Mouse (Mus musculus): Measurements from ENCODE around the gene Agtr1a. TPM values are rescaled to one million over a fixed set of nuclear protein-coding genes. Genes with fewer than 3 reads are reported as not detected.

Gene Agtr1a
- polyA plus RNA-seq, 1 experiment from 2014 or later: 2.2 TPM

GRCm38 (mm10) chr13:30337646-30338045 is 1.4 kb downstream of the Agtr1a start:
- 68% methylated on average over 7 of the region's 7 CpGs for WGBS
- H3K27me3 ChIP-seq (replicated peaks; ENCODE audit: control insufficient read depth, insufficient read depth, low read length): no peaks in the 10 kb centered on the region
- DNase-seq (ENCODE audit: low spot score) (no peak), ATAC-seq (replicated peaks; ENCODE audit: low FRiP score, low TSS enrichment, low read depth) (no peak)
- peaks cover 6% of the 10 kb centered on the region; the same call in 1 of the 2 replicates for H3K4me1 ChIP-seq (replicated peaks; ENCODE audit: control insufficient read depth, insufficient read depth, low read length)
- H3K9me3 ChIP-seq (ENCODE audit: control insufficient read depth, low read length): no peaks in the 10 kb centered on the region
- H3K4me3 ChIP-seq (ENCODE audit: low read depth, low read length): no peak overlapping the region
- no peak overlapping the region for H3K9ac ChIP-seq (ENCODE audit: low read length)
- no peak overlapping the region for H3K4me2 ChIP-seq (ENCODE audit: low read length)
- H3K27ac ChIP-seq (ENCODE audit: low read depth): no peak overlapping the region
- H3K36me3 ChIP-seq (ENCODE audit: control insufficient read depth, insufficient read depth, low read length): no peaks in the 10 kb centered on the region

GRCm38 (mm10) chr13:30338576-30338975 is 2.3 kb downstream of the Agtr1a start:
- no peak overlapping the region for H3K9ac ChIP-seq (ENCODE audit: low read length)
- WGBS: 78% methylated on average over 5 of the region's 5 CpGs
- no peak overlapping the region for H3K4me3 ChIP-seq (ENCODE audit: low read depth, low read length)
- no peak for ATAC-seq (replicated peaks; ENCODE audit: low FRiP score, low TSS enrichment, low read depth)
- H3K4me2 ChIP-seq (ENCODE audit: low read length): no peak overlapping the region
- no peaks in the 10 kb centered on the region for H3K9me3 ChIP-seq (ENCODE audit: control insufficient read depth, low read length)
- DNase-seq (ENCODE audit: low spot score): no peak
- peaks cover 6% of the 10 kb centered on the region; the same call in 1 of the 2 replicates for H3K4me1 ChIP-seq (replicated peaks; ENCODE audit: control insufficient read depth, insufficient read depth, low read length)
- H3K27ac ChIP-seq (ENCODE audit: low read depth): no peak overlapping the region
- no peaks in the 10 kb centered on the region for H3K36me3 ChIP-seq (ENCODE audit: control insufficient read depth, insufficient read depth, low read length)
- no peaks in the 10 kb centered on the region for H3K27me3 ChIP-seq (replicated peaks; ENCODE audit: control insufficient read depth, insufficient read depth, low read length)

GRCm38 (mm10) chr13:30339927-30340326 is 3.7 kb downstream of the Agtr1a start:
- no peak overlapping the region for H3K9ac ChIP-seq (ENCODE audit: low read length)
- H3K9me3 ChIP-seq (ENCODE audit: control insufficient read depth, low read length): no peaks in the 10 kb centered on the region
- ATAC-seq (replicated peaks; ENCODE audit: low FRiP score, low TSS enrichment, low read depth) (no peak), DNase-seq (ENCODE audit: low spot score) (no peak)
- 65% methylated on average over 8 of the region's 8 CpGs for WGBS
- no peaks in the 10 kb centered on the region for H3K36me3 ChIP-seq (ENCODE audit: control insufficient read depth, insufficient read depth, low read length)
- peaks cover 6% of the 10 kb centered on the region; the same call in 1 of the 2 replicates for H3K4me1 ChIP-seq (replicated peaks; ENCODE audit: control insufficient read depth, insufficient read depth, low read length)
- no peaks in the 10 kb centered on the region for H3K27me3 ChIP-seq (replicated peaks; ENCODE audit: control insufficient read depth, insufficient read depth, low read length)
- no peak overlapping the region for H3K27ac ChIP-seq (ENCODE audit: low read depth)
- H3K4me2 ChIP-seq (ENCODE audit: low read length): no peak overlapping the region
- no peak overlapping the region for H3K4me3 ChIP-seq (ENCODE audit: low read depth, low read length)

GRCm38 (mm10) chr13:30341987-30342898 is 6.0 kb downstream of the Agtr1a start:
- Histone ChIP-seq H3K27me3 (replicated peaks; ENCODE audit: control insufficient read depth, insufficient read depth, low read length) (no peaks in the 10 kb centered on the region), H3K4me2 (ENCODE audit: low read length) (no peak overlapping the region), H3K9me3 (ENCODE audit: control insufficient read depth, low read length) (no peaks in the 10 kb centered on the region), H3K4me3 (ENCODE audit: low read depth, low read length) (no peak overlapping the region), H3K36me3 (ENCODE audit: control insufficient read depth, insufficient read depth, low read length) (no peaks in the 10 kb centered on the region), H3K9ac (ENCODE audit: low read length) (no peak overlapping the region), H3K27ac (ENCODE audit: low read depth) (no peak overlapping the region), H3K4me1 (replicated peaks; ENCODE audit: control insufficient read depth, insufficient read depth, low read length) (no peaks in the 10 kb centered on the region)
- DNase-seq (ENCODE audit: low spot score) (no peak), ATAC-seq (replicated peaks; ENCODE audit: low FRiP score, low TSS enrichment, low read depth) (no peak)
- WGBS: 72% methylated on average over 19 of the region's 19 CpGs

- 86% methylated on average over 11 of the region's 11 CpGs for WGBS
- H3K36me3 ChIP-seq (ENCODE audit: control insufficient read depth, insufficient read depth, low read length): no peaks in the 10 kb centered on the region
- ATAC-seq (replicated peaks; ENCODE audit: low FRiP score, low TSS enrichment, low read depth): no peak
Measured at GRCm38 (mm10) chr13:30345427-30345913, 9.2 kb downstream of the Agtr1a start.

GRCm38 (mm10) chr13:30346881-30347280 is 10.6 kb downstream of the Agtr1a start:
- no peaks in the 10 kb centered on the region for H3K27me3 ChIP-seq (replicated peaks; ENCODE audit: control insufficient read depth, insufficient read depth, low read length)
- no peak overlapping the region for H3K9ac ChIP-seq (ENCODE audit: low read length)
- 69% methylated on average over 4 of the region's 4 CpGs for WGBS
- H3K4me2 ChIP-seq (ENCODE audit: low read length): no peak overlapping the region
- H3K9me3 ChIP-seq (ENCODE audit: control insufficient read depth, low read length): no peaks in the 10 kb centered on the region
- H3K4me1 ChIP-seq (replicated peaks; ENCODE audit: control insufficient read depth, insufficient read depth, low read length): no peaks in the 10 kb centered on the region
- no peaks in the 10 kb centered on the region for H3K36me3 ChIP-seq (ENCODE audit: control insufficient read depth, insufficient read depth, low read length)
- no peak for ATAC-seq (replicated peaks; ENCODE audit: low FRiP score, low TSS enrichment, low read depth)
- no peak overlapping the region for H3K4me3 ChIP-seq (ENCODE audit: low read depth, low read length)
- no peak overlapping the region for H3K27ac ChIP-seq (ENCODE audit: low read depth)
- DNase-seq (ENCODE audit: low spot score): no peak

More at GRCm38 (mm10) chr13:30345427-30345913, 9.2 kb downstream of the Agtr1a start:
- H3K4me2 ChIP-seq (ENCODE audit: low read length): no peak overlapping the region
- no peak overlapping the region for H3K27ac ChIP-seq (ENCODE audit: low read depth)
- H3K4me1 ChIP-seq (replicated peaks; ENCODE audit: control insufficient read depth, insufficient read depth, low read length): no peaks in the 10 kb centered on the region
- no peak overlapping the region for H3K9ac ChIP-seq (ENCODE audit: low read length)
- no peak overlapping the region for H3K4me3 ChIP-seq (ENCODE audit: low read depth, low read length)
- no peaks in the 10 kb centered on the region for H3K9me3 ChIP-seq (ENCODE audit: control insufficient read depth, low read length)
- H3K27me3 ChIP-seq (replicated peaks; ENCODE audit: control insufficient read depth, insufficient read depth, low read length): no peaks in the 10 kb centered on the region
- no peak for DNase-seq (ENCODE audit: low spot score)

GRCm38 (mm10) chr13:30348306-30348705 is 12.1 kb downstream of the Agtr1a start:
- ATAC-seq (replicated peaks; ENCODE audit: low FRiP score, low TSS enrichment, low read depth): no peak
- Histone ChIP-seq H3K4me1 (replicated peaks; ENCODE audit: control insufficient read depth, insufficient read depth, low read length) (no peaks in the 10 kb centered on the region), H3K36me3 (ENCODE audit: control insufficient read depth, insufficient read depth, low read length) (no peaks in the 10 kb centered on the region), H3K4me3 (ENCODE audit: low read depth, low read length) (no peak overlapping the region), H3K27me3 (replicated peaks; ENCODE audit: control insufficient read depth, insufficient read depth, low read length) (no peaks in the 10 kb centered on the region), H3K9me3 (ENCODE audit: control insufficient read depth, low read length) (no peaks in the 10 kb centered on the region), H3K4me2 (ENCODE audit: low read length) (no peak overlapping the region), H3K9ac (ENCODE audit: low read length) (no peak overlapping the region), H3K27ac (ENCODE audit: low read depth) (no peak overlapping the region)
- no peak for DNase-seq (ENCODE audit: low spot score)

- ATAC-seq (replicated peaks; ENCODE audit: low FRiP score, low TSS enrichment, low read depth): no peak
- H3K9ac ChIP-seq (ENCODE audit: low read length): no peak overlapping the region
- H3K9me3 ChIP-seq (ENCODE audit: control insufficient read depth, low read length): no peaks in the 10 kb centered on the region
- 76% methylated on average over 13 of the region's 13 CpGs for WGBS
- H3K27me3 ChIP-seq (replicated peaks; ENCODE audit: control insufficient read depth, insufficient read depth, low read length): no peaks in the 10 kb centered on the region
- no peaks in the 10 kb centered on the region for H3K36me3 ChIP-seq (ENCODE audit: control insufficient read depth, insufficient read depth, low read length)
- no peaks in the 10 kb centered on the region for H3K4me1 ChIP-seq (replicated peaks; ENCODE audit: control insufficient read depth, insufficient read depth, low read length)
- DNase-seq (ENCODE audit: low spot score): peak; percentile 34
- H3K4me2 ChIP-seq (ENCODE audit: low read length): no peak overlapping the region
- H3K27ac ChIP-seq (ENCODE audit: low read depth): no peak overlapping the region
- H3K4me3 ChIP-seq (ENCODE audit: low read depth, low read length): no peak overlapping the region
Measured at GRCm38 (mm10) chr13:30351966-30352365, 15.7 kb downstream of the Agtr1a start.

All from intestine, embryonic 14.5 days (tissue).